Mouse (Mus musculus) inflammation-experienced regulatory T-cells, adult 6 months (primary cell): ENCODE results near the gene Hist1h4j. TPM values are rescaled to one million over a fixed set of nuclear protein-coding genes. Genes with fewer than 3 reads are reported as not detected.
A peak's percentile ranks its signal among the peaks of the same experiment; 100 is the strongest.
"Not testable (repeated sequence)": the region's sequence is repeated elsewhere in the genome, so short reads cannot be mapped to it uniquely, and the experiment has no call there.

Experiments
- ATAC-seq: one replicate; pipeline ENCODE4 v1.8.0; 2017
- polyA plus RNA-seq, 3 experiments: library from polyadenylated mRNA; unstranded; fragments of 100-300 nt; shearing (Covaris generic); gene quantifications; one replicate each; pipeline ENCODE4 v1.2.1; 2017

Hist1h4j gene
- polyA plus RNA-seq, 3 experiments from 2014 or later, result not detected

- ATAC-seq, result no peak
Observed at GRCm38 (mm10) chr13:21727948-21728572, 6.8 kb upstream of the Hist1h4j start.

- no peak for ATAC-seq
Observed at GRCm38 (mm10) chr13:21729544-21729943, 5.3 kb upstream of the Hist1h4j start.

- ATAC-seq, result no peak
Observed at GRCm38 (mm10) chr13:21733466-21733865, 1.4 kb upstream of the Hist1h4j start.

DNA sequence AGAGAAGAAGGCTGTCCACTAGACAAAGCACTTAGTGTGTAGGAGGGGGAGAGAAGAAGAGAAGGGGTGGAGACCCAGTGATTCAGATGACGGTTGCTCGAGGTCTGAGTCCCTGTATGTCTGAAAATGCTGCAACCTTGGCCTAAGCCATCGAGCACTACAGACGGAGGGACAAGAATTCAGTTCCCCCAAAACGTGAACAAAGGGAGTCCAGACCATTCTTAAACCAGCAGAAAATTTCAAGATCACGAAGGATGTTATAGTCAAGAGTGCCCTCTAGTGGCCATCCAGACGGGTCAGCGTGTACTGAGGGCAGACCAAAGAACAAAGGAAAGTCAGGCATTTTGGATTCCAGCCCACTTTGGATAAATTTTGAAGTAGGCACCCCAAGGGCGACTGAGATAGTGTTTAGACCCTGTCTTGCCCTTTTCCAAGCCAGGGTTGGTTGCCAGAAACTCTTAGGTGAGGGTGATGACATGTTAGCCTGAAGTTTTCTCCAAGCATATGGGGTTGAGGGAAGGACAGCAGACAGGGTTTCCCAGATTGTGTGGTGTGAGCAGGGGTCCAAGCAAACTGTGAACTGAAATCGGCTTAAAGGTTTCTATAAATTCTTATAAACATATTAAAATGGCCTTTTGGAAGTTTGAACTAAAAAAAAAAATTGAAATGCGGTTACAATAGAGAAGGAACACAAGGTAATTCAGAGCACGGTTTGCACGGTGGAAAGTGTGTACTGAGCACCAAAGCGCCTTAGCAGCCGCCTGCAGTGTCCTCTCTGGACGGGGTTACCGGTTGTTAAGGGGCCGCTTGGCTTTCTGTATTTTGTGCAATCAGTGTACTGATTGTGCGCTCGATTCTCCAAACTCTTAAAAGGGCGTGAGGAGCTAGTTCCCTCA, 606 bp upstream of the Hist1h4j start:
- ATAC-seq, result peak; percentile 57

GRCm38 (mm10) chr13:21745006-21745405, 10.1 kb downstream of the Hist1h4j start:
- no peak for ATAC-seq

DNA sequence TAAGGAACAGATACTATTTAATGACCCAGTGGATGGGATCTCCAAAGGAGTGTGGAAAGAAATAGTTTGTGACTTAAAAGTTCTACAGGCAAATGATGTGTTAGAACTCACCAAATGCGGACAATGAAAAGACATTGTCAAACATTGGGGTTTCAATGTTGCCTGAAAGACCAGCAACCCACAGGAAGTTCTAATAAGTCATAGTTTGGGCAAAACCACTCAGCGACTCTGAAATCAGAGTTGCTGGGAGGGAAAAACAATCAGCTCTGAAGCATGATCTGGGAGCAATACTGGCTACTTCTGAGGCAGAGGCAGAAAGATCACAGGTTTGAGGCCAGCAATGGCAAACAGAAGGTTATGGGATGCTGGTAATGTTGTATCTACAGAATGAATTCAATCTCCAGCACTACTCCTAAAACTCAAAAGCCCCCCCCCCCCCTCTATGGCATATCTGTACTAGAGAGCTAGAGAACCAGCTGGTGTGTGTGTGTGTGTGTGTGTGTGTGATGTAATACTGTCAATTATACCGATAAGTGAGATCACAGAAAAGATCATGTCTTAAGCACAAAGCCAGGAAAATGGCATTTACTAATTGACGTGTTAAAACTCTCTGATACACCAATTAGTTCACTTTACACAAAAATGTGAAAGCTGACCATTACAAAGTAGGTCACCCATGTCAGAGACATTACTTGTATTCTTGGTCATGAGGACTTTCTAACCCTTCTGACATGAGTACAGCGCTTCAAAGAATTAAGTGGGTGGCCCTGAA, 14.7 kb downstream of the Hist1h4j start:
- no peak for ATAC-seq

DNA sequence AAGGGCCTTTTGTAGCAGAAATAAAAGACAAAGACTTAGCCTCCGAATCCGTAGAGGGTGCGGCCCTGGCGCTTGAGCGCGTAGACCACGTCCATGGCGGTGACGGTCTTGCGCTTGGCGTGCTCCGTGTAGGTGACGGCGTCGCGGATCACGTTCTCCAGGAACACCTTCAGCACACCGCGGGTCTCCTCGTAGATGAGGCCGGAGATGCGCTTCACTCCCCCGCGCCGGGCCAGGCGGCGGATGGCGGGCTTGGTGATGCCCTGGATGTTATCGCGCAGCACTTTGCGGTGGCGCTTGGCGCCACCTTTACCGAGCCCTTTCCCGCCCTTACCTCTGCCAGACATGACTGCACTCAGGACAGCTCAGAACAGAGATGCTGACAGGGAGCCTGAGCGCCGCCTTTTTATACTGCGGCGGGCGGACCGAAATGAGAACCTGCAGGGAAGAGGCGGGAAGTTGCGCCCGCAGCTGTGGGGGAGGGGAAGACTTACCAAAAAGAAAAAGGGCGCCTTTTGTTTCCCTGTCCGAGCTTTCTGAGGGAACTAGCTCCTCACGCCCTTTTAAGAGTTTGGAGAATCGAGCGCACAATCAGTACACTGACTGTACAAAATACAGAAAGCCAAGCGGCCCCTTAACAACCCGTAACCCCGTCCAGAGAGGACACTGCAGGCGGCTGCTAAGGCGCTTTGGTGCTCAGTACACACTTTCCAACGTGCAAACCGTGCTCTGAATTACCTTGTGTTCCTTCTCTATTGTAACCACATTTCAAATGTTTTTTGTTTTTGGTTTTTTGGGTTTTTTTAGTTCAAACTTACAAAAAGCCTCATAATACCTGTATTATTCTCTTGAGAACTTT, 15.5 kb downstream of the Hist1h4j start, which contains the start of gene Hist1h4k:
TSS of gene Hist1h4k (minus strand) at position 347 of the 859 bp plus-strand sequence.
- peak; percentile 48 for ATAC-seq

GRCm38 (mm10) chr13:21751417-21751816, 16.6 kb downstream of the Hist1h4j start:
- ATAC-seq, result no peak

DNA sequence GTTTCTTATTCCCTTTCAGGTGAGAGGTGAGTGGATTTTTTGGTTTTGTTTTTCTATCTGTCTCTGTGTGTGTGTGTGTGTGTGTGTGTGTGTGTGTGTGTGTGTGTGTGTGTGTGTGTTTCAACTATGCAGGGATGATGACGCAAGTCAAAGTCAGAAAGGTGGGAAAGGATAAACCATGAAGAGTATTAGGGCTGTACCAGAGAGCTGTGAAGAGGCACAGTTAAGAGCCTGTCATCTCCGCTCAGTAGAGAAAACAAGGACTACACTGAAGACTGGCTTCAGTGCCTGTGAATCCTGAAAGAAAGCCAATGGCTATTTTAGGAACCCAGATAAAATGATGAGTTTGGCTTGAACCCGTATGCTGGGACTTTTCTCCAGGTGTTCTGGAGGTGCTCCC, 17.0 kb downstream of the Hist1h4j start:
- no peak for ATAC-seq

DNA sequence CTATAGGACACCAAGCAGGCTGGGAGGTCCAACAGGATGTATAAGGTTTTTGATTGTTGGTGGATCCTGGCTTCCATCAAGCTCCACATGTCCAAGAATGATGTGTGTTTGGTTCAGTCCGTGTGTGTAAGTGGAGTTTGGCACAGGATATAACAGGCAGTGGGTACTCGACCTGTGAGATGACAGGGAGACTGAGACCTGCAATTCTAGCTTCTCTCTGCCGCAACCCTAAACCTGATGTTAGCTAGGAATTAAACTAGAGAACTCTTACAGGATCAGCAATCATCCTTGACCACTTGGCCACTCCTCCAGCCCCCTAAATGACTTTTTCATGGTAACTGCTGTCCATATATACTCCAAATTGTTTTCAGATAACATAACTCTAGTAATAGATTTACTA, 17.5 kb downstream of the Hist1h4j start:
- ATAC-seq, result no peak

GRCm38 (mm10) chr13:21753051-21753523, 18.2 kb downstream of the Hist1h4j start:
- ATAC-seq, result no peak

DNA sequence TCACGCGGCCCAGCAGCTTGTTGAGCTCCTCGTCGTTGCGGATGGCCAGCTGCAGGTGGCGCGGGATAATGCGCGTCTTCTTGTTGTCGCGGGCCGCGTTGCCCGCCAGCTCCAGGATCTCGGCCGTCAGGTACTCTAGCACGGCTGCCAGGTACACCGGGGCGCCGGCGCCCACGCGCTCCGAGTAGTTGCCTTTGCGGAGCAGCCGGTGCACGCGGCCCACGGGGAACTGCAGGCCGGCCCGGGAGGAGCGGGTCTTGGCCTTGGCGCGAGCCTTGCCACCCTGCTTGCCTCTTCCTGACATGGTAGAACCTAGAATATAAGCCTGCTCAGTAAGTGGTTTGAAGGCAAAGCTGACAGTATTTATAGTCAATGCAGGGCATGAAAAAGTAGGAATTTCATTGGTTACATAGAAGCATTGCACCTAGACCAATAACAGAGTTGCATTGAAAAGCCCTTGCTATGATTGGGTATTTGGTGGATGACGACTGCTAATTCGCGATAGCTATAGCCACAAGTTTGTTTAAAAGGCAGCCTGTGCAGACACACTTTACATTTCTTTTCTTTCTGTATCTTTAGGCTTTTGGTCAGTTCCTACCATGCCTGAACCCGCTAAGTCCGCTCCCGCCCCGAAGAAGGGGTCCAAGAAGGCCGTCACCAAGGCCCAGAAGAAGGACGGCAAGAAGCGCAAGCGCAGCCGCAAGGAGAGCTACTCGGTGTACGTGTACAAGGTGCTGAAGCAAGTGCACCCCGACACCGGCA, 18.8 kb downstream of the Hist1h4j start, which contains the start of the genes Hist1h2ak and Hist1h2bn:
TSS of gene Hist1h2ak (minus strand) at position 304 of the 762 bp plus-strand sequence.
TSS of gene Hist1h2bn (plus strand) at position 600 of the 762 bp plus-strand sequence.
- peak; percentile 94 for ATAC-seq

DNA sequence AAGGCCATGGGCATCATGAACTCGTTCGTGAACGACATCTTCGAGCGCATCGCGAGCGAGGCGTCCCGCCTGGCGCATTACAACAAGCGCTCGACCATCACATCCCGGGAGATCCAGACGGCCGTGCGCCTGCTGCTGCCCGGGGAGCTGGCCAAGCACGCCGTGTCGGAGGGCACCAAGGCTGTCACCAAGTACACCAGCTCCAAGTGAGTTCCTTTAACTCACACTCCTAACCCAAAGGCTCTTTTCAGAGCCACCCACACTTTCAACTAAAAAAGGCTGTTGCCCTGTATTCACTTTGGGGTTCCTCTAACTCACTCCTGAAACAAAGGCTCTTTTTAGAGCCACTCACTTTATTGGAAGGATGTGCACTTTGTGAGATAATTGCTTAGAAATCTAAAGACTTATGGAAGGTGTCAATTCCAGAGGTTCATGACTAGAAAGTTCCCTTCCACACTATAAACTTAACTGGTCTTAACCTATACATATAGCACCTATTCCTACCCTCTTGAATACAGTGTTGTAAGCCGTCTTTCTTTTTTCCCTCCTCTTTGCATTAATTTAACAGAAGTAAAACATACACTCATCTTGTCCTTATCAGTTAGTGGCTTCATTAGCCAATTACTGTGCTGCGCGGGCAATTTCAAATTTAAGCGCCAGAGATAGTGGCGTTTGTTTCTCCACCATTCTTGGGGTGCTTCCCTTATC, 19.6 kb downstream of the Hist1h4j start:
- not testable (repeated sequence) for ATAC-seq

DNA sequence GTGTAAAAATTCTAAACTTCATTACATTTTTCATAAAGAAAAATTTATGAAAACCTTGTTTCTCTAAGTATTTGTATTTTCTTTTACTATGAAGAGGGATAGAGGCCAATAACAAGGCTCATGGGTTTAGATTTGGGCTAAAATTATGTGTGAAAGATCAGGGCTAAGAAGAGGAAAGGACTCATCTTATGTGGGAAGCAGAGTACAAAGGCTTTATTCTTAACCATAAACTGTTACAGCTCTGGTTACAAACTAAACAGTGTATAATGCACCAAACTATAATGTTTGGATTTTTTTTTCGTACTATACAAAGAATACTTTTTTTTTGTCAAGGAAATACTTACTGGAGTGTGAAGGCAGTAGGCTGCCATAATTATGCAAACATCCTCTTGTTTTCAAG, 20.8 kb downstream of the Hist1h4j start:
- no peak for ATAC-seq

DNA sequence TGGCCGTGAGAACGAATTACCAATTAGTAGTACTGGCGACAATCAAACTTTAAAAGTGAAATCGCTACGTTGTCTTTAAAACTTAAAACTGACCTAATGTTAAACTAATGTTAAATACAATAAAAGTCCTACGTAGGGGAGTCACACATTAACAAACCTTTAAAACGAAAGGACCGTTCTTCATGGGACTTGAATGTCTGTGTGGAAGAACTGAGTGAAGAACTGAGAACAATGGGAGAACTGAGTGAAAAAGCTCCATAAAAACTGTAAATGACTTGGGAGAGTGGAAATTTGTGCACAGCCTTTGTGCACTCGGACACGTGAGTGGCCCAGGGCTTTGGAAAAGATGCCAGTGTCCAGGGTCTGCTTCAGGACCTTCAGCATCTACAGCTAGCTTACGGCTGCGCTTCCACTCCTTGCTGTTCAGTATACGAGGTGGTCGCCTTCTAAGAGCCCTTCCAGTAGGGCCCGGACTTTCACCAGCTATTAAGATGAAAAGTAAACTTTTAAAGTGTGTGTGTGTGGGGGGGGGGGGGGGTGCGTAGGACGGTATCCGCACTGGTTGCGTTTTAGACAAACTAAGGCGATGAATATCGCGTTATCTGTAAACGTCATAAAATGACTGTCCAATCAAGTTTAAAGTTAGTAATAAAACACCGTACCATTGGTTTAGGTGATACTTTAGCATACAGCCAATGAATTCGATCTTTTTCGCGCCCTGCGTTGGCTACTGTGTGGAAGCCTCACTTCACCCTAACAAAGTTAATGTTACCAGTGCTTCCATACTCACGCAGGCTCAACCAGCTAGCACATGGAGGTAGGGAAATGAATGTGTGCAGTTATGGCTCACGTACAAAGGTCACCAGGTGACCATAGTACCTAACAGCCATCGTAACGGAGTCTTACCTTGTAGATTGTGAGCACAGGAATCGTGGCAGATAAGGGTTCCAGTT, 44.2 kb downstream of the Hist1h4j start:
- ATAC-seq, result peak; percentile 91

GRCm38 (mm10) chr13:21779767-21780731, 45.2 kb downstream of the Hist1h4j start, which contains the start of gene Hist1h1b:
Gene Hist1h1b (minus strand): TSS chr13:21780625.
- ATAC-seq, result no peak

- no peak for ATAC-seq
Observed at GRCm38 (mm10) chr13:21781021-21781555, 46.2 kb downstream of the Hist1h4j start.
